Mouse (Mus musculus): ENCODE measurements around the gene Gm6882.
"Not testable (repeated sequence)": the region's sequence is repeated elsewhere in the genome, so short reads cannot be mapped to it uniquely, and the experiment has no call there.

GRCm38 (mm10) chr7:21432645-21433044, at the start of gene Gm6882:
- not testable (repeated sequence) for TF ChIP-seq POLR2A (IDR thresholded peaks at IDR 0.05; ENCODE audit: borderline replicate concordance, extremely low read depth, low read depth, low read length); CTCF (IDR thresholded peaks at IDR 0.05; ENCODE audit: insufficient read depth, low read length)

All from lung, adult 2 months (tissue).